Mouse (Mus musculus): ENCODE measurements around the gene Smarcd1.
A peak's percentile ranks its signal among the peaks of the same experiment; 100 is the strongest.

The Smarcd1 gene

GRCm38 (mm10) chr15:99701999-99702900, at the start of gene Smarcd1:
Smarcd1 (plus strand) TSS chr15:99702129.
- DNase-seq (ENCODE audit: low spot score) = peak; percentile 90

- no peak for DNase-seq (ENCODE audit: low spot score)
These were observed 48.6 kb upstream of the Smarcd1 start for GRCm38 (mm10) chr15:99653291-99653690.

- DNase-seq (ENCODE audit: low spot score) = no peak
These were observed 48.1 kb upstream of the Smarcd1 start for GRCm38 (mm10) chr15:99653876-99654275.

DNA sequence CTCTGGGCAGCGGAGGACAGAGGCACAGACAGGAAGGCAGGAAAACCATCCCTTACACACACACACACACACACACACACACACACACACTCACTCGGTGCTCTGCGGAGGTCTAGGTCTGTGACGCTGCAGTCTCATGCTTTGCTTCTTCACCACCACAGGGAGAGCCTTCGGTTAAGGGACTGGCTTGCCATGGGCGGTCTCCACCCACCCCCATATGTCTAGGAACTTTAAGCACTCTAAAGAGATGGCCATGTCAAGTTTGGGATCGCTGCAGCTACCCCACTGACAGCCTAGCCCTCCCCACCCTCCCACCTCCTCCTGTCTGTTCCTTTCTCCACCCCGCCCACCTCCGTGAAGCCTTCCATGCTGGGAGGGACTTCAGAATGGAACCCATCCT, 46.0 kb upstream of the Smarcd1 start:
- DNase-seq (ENCODE audit: low spot score) = no peak

- no peak for DNase-seq (ENCODE audit: low spot score)
These were observed 43.5 kb upstream of the Smarcd1 start for GRCm38 (mm10) chr15:99658437-99658836.

DNA sequence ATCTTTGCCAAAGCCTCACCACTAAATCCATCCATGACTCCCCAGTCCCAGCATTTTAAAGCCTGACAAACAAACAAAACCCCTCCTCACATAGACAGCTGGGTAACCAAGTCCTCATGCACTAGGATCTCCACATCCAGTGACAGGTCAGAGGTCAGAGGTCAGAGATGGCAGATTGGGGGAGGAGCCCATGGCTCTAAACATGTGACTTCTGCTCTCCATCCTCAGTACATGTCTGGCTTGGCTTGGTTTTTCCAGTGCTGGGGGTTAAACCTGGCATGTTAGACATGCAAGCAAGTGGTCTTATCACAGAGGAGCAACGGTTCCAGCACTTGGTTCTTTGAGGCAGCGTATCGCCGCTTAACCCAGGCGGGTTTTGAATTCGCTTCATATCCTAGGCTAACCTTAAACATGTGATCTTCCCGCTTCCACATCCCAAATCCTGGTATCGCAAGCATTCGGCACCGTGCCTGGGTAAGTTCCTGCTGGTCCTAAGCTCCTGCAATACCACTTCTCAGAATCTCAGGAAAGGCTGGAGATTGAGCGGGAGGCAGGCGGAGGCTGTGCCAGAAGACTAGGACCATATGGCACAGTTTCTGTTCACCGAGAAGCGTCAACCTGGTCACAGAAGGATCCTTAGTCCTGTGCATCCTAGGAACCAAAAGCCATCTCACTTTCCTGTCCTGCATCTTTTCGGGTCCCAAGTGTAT, 40.7 kb upstream of the Smarcd1 start:
- no peak for DNase-seq (ENCODE audit: low spot score)

DNA sequence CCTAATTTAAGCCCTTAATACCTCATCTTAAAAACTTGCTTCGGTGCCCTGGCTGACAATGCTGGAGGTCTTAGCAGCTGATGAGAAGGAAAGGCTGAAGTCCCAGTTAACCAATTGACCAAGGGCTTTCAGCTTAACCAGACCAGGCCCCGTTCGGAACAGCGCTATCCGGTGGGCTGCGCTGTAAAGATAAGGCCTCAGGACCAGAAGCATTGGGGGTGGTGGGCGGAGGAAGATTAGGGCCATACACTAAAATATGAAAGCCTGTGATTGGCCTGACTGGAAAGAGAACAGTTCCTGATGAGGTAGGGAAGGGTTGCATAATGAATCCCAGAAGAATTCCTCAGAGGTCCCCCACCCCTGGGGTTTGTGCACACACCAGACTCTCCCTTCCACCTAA, 39.6 kb upstream of the Smarcd1 start:
- DNase-seq (ENCODE audit: low spot score) = no peak

GRCm38 (mm10) chr15:99663964-99664599, 37.8 kb upstream of the Smarcd1 start:
- DNase-seq (ENCODE audit: low spot score) = no peak

DNA sequence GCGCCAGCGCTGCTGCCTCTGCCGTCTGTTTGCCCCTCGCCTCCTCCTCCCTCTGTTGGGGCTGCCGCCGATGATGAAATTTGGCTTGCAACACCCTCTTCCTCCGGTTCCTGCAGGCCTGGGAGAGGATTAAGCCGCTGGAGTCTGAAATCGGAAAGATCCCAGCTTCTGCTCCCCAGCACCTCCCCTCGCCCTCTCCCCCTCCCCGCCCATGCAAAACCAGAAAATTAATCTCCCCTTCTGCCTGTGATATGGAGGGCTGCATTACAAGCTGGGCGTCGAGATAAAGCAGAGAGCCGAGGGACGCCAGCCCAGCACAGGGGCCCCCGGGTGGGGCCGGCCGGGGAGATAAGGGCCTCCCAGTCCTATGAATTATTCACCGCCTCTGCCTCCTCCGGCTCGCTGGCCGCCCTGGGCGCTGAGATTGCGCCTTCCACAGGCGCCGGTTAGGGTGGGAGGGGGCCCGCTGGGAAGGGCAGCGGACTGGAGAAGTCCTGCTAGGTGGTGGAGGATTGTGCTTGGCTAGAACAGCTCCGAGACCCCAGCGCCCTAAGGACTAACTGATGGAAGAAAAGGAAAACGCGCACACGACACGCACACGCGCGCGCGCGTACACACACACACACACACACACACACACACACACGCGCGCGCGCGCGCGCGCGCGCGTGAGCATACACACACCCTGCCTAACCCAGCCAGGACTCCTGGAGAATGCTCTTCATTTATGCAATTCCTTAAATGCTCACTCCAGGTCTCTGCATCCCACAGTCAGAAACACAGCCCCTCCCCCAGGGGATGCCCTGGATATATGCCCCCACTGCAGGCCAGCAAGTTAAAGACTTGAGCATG, 37.1 kb upstream of the Smarcd1 start:
- peak; percentile 38 for DNase-seq (ENCODE audit: low spot score)

GRCm38 (mm10) chr15:99667544-99667943, 34.4 kb upstream of the Smarcd1 start:
- no peak for DNase-seq (ENCODE audit: low spot score)

- peak; percentile 43 for DNase-seq (ENCODE audit: low spot score)
These were observed 33.0 kb upstream of the Smarcd1 start for GRCm38 (mm10) chr15:99668881-99669280.

DNA sequence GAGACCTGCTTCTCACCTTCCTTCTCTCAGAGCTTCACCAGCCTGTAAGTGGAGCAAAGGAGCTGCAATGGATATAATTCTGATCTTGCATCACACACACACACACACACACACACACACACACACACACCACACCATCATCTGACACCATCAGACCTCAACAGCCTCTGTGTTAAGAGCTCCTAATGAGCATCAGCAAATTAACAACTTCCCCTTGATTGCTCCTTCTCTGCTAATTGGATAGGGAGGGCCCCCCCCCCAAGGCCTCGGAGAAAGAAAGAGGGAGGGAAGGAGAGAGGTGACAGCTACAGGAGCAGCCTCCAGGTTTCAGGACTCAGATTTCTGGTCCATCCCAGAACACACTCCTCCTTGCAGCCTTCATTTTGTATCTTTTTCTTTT, 32.5 kb upstream of the Smarcd1 start:
- no peak for DNase-seq (ENCODE audit: low spot score)

DNA sequence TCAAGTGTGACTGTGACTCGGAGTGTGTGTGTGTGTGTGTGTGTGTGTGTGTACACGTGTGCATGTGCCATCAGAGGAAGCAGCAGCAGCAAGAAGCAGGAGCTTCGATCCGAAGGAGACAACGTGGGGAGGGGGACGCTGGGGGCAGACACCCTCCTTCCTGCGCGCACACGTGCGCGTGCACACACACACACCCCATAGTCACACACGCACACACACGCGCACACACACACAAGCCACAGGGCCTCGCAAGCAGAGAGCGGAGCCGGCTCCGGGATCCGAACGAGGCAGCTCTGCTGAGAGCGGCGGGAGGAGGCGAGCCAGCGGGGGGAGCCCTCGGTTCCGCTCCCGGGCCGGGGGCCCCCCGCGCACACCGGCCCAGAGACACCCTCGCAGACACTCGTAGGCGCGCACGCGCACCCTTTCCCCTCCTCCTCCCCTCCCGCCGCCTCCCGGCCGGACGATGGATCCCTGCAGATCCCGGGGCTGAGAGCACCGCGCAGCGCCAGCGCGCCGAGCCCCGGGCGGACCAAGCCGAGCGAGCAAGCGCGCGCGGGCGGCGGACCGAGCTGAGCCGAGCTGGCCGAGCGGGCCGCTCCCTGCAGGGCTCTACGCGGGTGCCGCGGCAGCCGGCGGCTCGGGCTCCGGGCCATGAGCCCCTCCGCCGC, 31.6 kb upstream of the Smarcd1 start, which contains the start of gene Asic1:
TSS of gene Asic1 (plus strand) at position 215 of the 668 bp plus-strand sequence.
- DNase-seq (ENCODE audit: low spot score) = peak; percentile 62

GRCm38 (mm10) chr15:99670964-99671670, 30.8 kb upstream of the Smarcd1 start:
- DNase-seq (ENCODE audit: low spot score) = no peak

DNA sequence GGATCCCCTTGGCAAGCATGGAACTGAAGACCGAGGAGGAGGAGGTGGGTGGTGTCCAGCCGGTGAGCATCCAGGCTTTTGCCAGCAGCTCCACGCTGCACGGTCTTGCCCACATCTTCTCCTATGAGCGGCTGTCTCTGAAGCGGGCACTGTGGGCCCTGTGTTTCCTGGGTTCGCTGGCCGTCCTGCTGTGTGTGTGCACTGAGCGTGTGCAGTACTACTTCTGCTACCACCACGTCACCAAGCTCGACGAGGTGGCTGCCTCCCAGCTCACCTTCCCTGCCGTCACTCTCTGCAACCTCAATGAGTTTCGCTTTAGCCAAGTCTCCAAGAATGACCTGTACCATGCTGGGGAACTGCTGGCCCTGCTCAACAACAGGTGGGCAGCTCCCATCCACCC, 30.1 kb upstream of the Smarcd1 start:
- DNase-seq (ENCODE audit: low spot score) = no peak

GRCm38 (mm10) chr15:99674866-99675265, 27.1 kb upstream of the Smarcd1 start:
- no peak for DNase-seq (ENCODE audit: low spot score)

- DNase-seq (ENCODE audit: low spot score) = no peak
These were observed 24.8 kb upstream of the Smarcd1 start for GRCm38 (mm10) chr15:99677089-99677488.

- no peak for DNase-seq (ENCODE audit: low spot score)
These were observed 23.7 kb upstream of the Smarcd1 start for GRCm38 (mm10) chr15:99678063-99678800.

GRCm38 (mm10) chr15:99679008-99679407, 22.9 kb upstream of the Smarcd1 start:
- no peak for DNase-seq (ENCODE audit: low spot score)

DNA sequence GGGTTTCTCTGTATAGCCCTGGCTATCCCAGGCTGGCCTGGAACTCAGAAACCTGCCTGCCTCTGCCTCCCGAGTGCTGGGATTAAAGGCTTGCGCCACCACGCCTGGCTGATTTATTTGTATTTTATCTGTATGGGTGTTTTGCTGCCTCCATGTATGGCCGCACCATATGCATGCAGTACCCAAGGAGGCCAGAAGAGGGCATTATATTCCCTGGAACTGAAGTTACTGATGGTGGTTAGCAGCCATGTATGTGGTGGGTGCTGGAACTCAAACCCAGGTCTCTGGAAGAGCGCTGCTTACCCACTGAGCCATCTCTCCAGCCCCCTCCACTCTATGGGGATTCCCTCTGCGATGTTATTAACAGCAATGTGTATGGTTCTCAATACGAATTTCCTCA, 19.0 kb upstream of the Smarcd1 start:
- no peak for DNase-seq (ENCODE audit: low spot score)

Data from ovary, adult 18-20 months (tissue).